Mouse (Mus musculus): Measurements from ENCODE around the gene Snd1. TPM values are rescaled to one million over a fixed set of nuclear protein-coding genes. Genes with fewer than 3 reads are reported as not detected.

The Snd1 gene
- polyA plus RNA-seq, 1 experiment from 2014 or later = 113 TPM

GRCm38 (mm10) chr6:28970711-28971110 lies 495.8 kb downstream of the Snd1 start:
- Histone ChIP-seq H3K4me1 (ENCODE audit: control insufficient read depth, insufficient read depth, low read length) (no peaks in the 10 kb centered on the region), H3K27ac (ENCODE audit: low read length) (no peak overlapping the region), H3K4me3 (ENCODE audit: low read depth, low read length) (no peak overlapping the region), H3K9me3 (ENCODE audit: control insufficient read depth, low read depth, low read length) (no peaks in the 10 kb centered on the region), H3K9ac (replicated peaks; ENCODE audit: low read depth, low read length) (no peak overlapping the region), H3K4me2 (replicated peaks; ENCODE audit: low read depth, low read length) (no peak overlapping the region), H3K36me3 (ENCODE audit: control insufficient read depth, insufficient read depth, low read length) (no peaks in the 10 kb centered on the region), H3K27me3 (ENCODE audit: control insufficient read depth, insufficient read depth, low read length) (no peaks in the 10 kb centered on the region)
- WGBS = 55% methylated on average over 4 of the region's 4 CpGs
- no peak for ATAC-seq (ENCODE audit: insufficient number of reproducible peaks, insufficient read depth, low FRiP score, low read depth)

- Histone ChIP-seq H3K9me3 (ENCODE audit: control insufficient read depth, low read depth, low read length) (no peaks in the 10 kb centered on the region), H3K4me1 (ENCODE audit: control insufficient read depth, insufficient read depth, low read length) (no peaks in the 10 kb centered on the region), H3K4me2 (replicated peaks; ENCODE audit: low read depth, low read length) (no peak overlapping the region), H3K27me3 (ENCODE audit: control insufficient read depth, insufficient read depth, low read length) (no peaks in the 10 kb centered on the region), H3K27ac (ENCODE audit: low read length) (no peak overlapping the region), H3K36me3 (ENCODE audit: control insufficient read depth, insufficient read depth, low read length) (no peaks in the 10 kb centered on the region), H3K4me3 (ENCODE audit: low read depth, low read length) (no peak overlapping the region), H3K9ac (replicated peaks; ENCODE audit: low read depth, low read length) (no peak overlapping the region)
- 83% methylated on average over 3 of the region's 3 CpGs for WGBS
- no peak for ATAC-seq (ENCODE audit: insufficient number of reproducible peaks, insufficient read depth, low FRiP score, low read depth)
Measured at GRCm38 (mm10) chr6:28974498-28974897, 499.6 kb downstream of the Snd1 start.

GRCm38 (mm10) chr6:28975106-28975505 lies 500.2 kb downstream of the Snd1 start:
- Histone ChIP-seq H3K4me2 (replicated peaks; ENCODE audit: low read depth, low read length) (no peak overlapping the region), H3K27me3 (ENCODE audit: control insufficient read depth, insufficient read depth, low read length) (no peaks in the 10 kb centered on the region), H3K9ac (replicated peaks; ENCODE audit: low read depth, low read length) (no peak overlapping the region), H3K4me1 (ENCODE audit: control insufficient read depth, insufficient read depth, low read length) (0 out of 2 replicates have a peak, but pooled peaks cover 2% of the 10 kb centered on the region), H3K4me3 (ENCODE audit: low read depth, low read length) (no peak overlapping the region), H3K36me3 (ENCODE audit: control insufficient read depth, insufficient read depth, low read length) (no peaks in the 10 kb centered on the region), H3K27ac (ENCODE audit: low read length) (no peak overlapping the region), H3K9me3 (ENCODE audit: control insufficient read depth, low read depth, low read length) (no peaks in the 10 kb centered on the region)
- ATAC-seq (ENCODE audit: insufficient number of reproducible peaks, insufficient read depth, low FRiP score, low read depth) = no peak
- WGBS = 90% methylated on average over 1 of the region's 1 CpGs

- ATAC-seq (ENCODE audit: insufficient number of reproducible peaks, insufficient read depth, low FRiP score, low read depth) = no peak
- H3K9me3 ChIP-seq (ENCODE audit: control insufficient read depth, low read depth, low read length) = no peaks in the 10 kb centered on the region
- H3K27ac ChIP-seq (ENCODE audit: low read length) = no peak overlapping the region
- H3K4me3 ChIP-seq (ENCODE audit: low read depth, low read length) = no peak overlapping the region
- peaks cover 6% of the 10 kb centered on the region; the same call in 1 of the 2 replicates for H3K4me1 ChIP-seq (ENCODE audit: control insufficient read depth, insufficient read depth, low read length)
- H3K36me3 ChIP-seq (ENCODE audit: control insufficient read depth, insufficient read depth, low read length) = no peaks in the 10 kb centered on the region
- no peak overlapping the region for H3K9ac ChIP-seq (replicated peaks; ENCODE audit: low read depth, low read length)
- 55% methylated on average over 5 of the region's 5 CpGs for WGBS
- H3K4me2 ChIP-seq (replicated peaks; ENCODE audit: low read depth, low read length) = no peak overlapping the region
- H3K27me3 ChIP-seq (ENCODE audit: control insufficient read depth, insufficient read depth, low read length) = peaks cover 10% of the 10 kb centered on the region
Measured at GRCm38 (mm10) chr6:28978031-28978430, 503.1 kb downstream of the Snd1 start.

- Histone ChIP-seq H3K27ac (ENCODE audit: low read length) (no peak overlapping the region), H3K36me3 (ENCODE audit: control insufficient read depth, insufficient read depth, low read length) (no peaks in the 10 kb centered on the region), H3K27me3 (ENCODE audit: control insufficient read depth, insufficient read depth, low read length) (peaks cover 10% of the 10 kb centered on the region), H3K4me1 (ENCODE audit: control insufficient read depth, insufficient read depth, low read length) (peaks cover 6% of the 10 kb centered on the region; the same call in 1 of the 2 replicates), H3K9me3 (ENCODE audit: control insufficient read depth, low read depth, low read length) (no peaks in the 10 kb centered on the region), H3K9ac (replicated peaks; ENCODE audit: low read depth, low read length) (no peak overlapping the region), H3K4me2 (replicated peaks; ENCODE audit: low read depth, low read length) (no peak overlapping the region), H3K4me3 (ENCODE audit: low read depth, low read length) (no peak overlapping the region)
- no peak for ATAC-seq (ENCODE audit: insufficient number of reproducible peaks, insufficient read depth, low FRiP score, low read depth)
- WGBS = 81% methylated on average over 3 of the region's 3 CpGs
Measured at GRCm38 (mm10) chr6:28978881-28979280, 503.9 kb downstream of the Snd1 start.

- no peak overlapping the region for H3K4me3 ChIP-seq (ENCODE audit: low read depth, low read length)
- no peak for ATAC-seq (ENCODE audit: insufficient number of reproducible peaks, insufficient read depth, low FRiP score, low read depth)
- no peak overlapping the region for H3K4me2 ChIP-seq (replicated peaks; ENCODE audit: low read depth, low read length)
- no peak overlapping the region for H3K27ac ChIP-seq (ENCODE audit: low read length)
- WGBS = 71% methylated on average over 8 of the region's 8 CpGs
- no peaks in the 10 kb centered on the region for H3K36me3 ChIP-seq (ENCODE audit: control insufficient read depth, insufficient read depth, low read length)
- no peaks in the 10 kb centered on the region for H3K9me3 ChIP-seq (ENCODE audit: control insufficient read depth, low read depth, low read length)
- no peak overlapping the region for H3K9ac ChIP-seq (replicated peaks; ENCODE audit: low read depth, low read length)
- H3K27me3 ChIP-seq (ENCODE audit: control insufficient read depth, insufficient read depth, low read length) = peaks cover 10% of the 10 kb centered on the region
- peaks cover 6% of the 10 kb centered on the region; the same call in 1 of the 2 replicates for H3K4me1 ChIP-seq (ENCODE audit: control insufficient read depth, insufficient read depth, low read length)
Measured at GRCm38 (mm10) chr6:28979586-28979985, 504.6 kb downstream of the Snd1 start.

GRCm38 (mm10) chr6:28980219-28980618 lies 505.3 kb downstream of the Snd1 start:
- 4% methylated on average over 14 of the region's 14 CpGs for WGBS

GRCm38 (mm10) chr6:28980750-28981584 lies 506.0 kb downstream of the Snd1 start:
- ATAC-seq (ENCODE audit: insufficient number of reproducible peaks, insufficient read depth, low FRiP score, low read depth) = peak; percentile 65; the same call in 1 of the 2 replicates
- peaks cover 6% of the 10 kb centered on the region; the same call in 1 of the 2 replicates for H3K4me1 ChIP-seq (ENCODE audit: control insufficient read depth, insufficient read depth, low read length)
- H3K4me3 ChIP-seq (ENCODE audit: low read depth, low read length) = peak overlapping the region; percentile 38
- no peaks in the 10 kb centered on the region for H3K9me3 ChIP-seq (ENCODE audit: control insufficient read depth, low read depth, low read length)
- H3K27ac ChIP-seq (ENCODE audit: low read length) = no peak overlapping the region; the same call in 1 of the 2 replicates
- no peaks in the 10 kb centered on the region for H3K36me3 ChIP-seq (ENCODE audit: control insufficient read depth, insufficient read depth, low read length)
- H3K27me3 ChIP-seq (ENCODE audit: control insufficient read depth, insufficient read depth, low read length) = peaks cover 10% of the 10 kb centered on the region
- H3K9ac ChIP-seq (replicated peaks; ENCODE audit: low read depth, low read length) = 0 out of 2 replicates have a peak overlapping the region, but pooled peaks have one; percentile 14
- WGBS = under 1% methylated on average over 56 of the region's 56 CpGs
- H3K4me2 ChIP-seq (replicated peaks; ENCODE audit: low read depth, low read length) = peak overlapping the region; percentile 93

More at GRCm38 (mm10) chr6:28980219-28980618, 505.3 kb downstream of the Snd1 start:
- no peak overlapping the region for H3K9ac ChIP-seq (replicated peaks; ENCODE audit: low read depth, low read length)
- H3K4me3 ChIP-seq (ENCODE audit: low read depth, low read length) = peak overlapping the region; percentile 38; the same call in 1 of the 2 replicates
- peaks cover 10% of the 10 kb centered on the region for H3K27me3 ChIP-seq (ENCODE audit: control insufficient read depth, insufficient read depth, low read length)
- ATAC-seq (ENCODE audit: insufficient number of reproducible peaks, insufficient read depth, low FRiP score, low read depth) = no peak
- no peaks in the 10 kb centered on the region for H3K9me3 ChIP-seq (ENCODE audit: control insufficient read depth, low read depth, low read length)
- peak overlapping the region; percentile 93 for H3K4me2 ChIP-seq (replicated peaks; ENCODE audit: low read depth, low read length)
- H3K36me3 ChIP-seq (ENCODE audit: control insufficient read depth, insufficient read depth, low read length) = no peaks in the 10 kb centered on the region
- H3K4me1 ChIP-seq (ENCODE audit: control insufficient read depth, insufficient read depth, low read length) = peaks cover 6% of the 10 kb centered on the region; the same call in 1 of the 2 replicates
- H3K27ac ChIP-seq (ENCODE audit: low read length) = no peak overlapping the region
